Mouse (Mus musculus): ENCODE results near the gene Gadd45a.

The Gadd45a gene

DNA sequence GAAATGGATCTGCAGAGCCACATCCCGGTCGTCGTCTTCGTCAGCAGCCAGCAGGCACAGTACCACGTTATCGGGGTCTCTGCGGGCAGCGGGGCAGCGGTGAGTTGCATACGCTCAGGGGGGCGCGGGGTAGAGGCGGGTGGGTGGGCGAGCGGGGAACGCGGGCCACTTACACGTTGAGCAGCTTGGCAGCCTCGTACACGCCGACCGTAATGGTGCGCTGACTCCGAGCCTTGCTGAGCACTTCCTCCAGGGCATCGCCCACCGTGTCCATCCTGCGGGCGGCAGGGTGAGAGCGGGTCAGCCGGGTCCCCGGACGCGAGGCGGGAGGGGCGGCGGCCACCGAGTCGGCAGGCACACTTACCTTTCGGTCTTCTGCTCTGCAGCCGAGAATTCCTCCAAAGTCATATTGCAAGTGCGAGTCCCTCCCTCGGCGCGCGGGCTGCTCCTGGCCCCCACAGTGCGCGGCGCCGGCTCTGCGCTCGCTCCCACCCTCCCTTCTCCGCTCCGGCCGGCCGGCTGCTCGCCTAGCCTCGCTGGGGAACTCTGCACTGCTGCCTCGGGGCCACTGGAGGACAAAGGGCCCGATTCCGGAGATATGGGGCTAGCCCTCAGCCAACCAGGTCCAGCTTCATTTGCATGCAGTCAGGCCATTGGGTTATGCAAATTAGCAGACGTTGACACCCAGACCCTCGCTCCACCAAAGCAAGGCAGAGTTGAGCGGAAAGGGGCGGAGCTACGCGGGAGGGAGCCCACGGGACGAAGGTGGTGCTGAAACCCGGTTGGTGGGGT, at the start of gene Gadd45a:
Gadd45a (minus strand) TSS at position 621 of the 792 bp plus-strand sequence.
- peak; percentile 88 to 89 for DNase-seq (ENCODE audit: low spot score in 2 of 2)

DNA sequence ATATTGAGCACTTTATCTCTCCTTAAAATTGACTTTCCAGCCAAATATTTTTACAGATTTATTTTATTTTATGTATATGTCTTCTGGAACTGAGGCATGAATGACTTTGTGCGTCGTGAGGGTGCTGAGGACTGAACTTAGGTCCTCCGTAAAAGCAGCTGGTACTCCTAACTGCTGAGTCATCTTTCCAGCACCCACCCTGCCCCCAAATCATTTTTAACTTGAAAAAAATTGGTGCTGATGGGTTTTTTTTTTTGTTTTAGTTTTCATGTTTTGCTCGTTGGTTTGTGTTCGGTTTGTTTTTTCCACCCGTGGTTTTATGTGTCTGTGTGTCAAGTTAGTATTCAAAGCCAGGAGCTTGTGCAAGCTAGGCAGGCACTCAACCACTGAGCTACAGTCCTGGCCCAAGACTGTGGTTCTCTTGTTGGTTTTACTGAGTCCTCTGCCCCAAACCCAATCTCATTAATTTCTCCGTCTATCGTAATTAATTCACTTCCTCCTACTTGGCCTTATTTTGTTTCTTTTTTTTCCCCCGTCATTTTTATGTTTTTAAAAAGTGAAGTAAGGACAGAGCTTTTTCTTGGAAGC, 48.7 kb upstream of the Gadd45a start:
- DNase-seq (ENCODE audit: low spot score in 2 of 2) = no peak

DNA sequence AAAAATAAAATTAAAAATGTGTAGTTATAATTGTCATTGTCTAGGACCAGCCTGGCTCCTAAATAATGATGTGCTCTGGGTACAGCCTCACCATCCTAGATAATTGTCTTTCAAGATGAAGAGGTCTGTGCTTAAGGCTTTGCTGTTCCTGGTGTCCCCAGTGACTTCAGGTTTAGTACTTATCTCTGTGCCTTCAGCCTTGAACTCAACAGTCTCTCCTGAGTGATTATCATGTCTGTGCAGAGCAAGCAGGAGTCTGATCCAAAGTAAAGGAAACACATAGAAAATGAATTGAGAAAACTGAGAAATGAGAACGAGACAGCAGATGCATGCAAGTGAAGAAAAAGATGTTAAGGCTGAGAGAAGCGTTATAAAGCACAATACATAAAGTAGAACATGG, 47.2 kb upstream of the Gadd45a start:
- DNase-seq (ENCODE audit: low spot score in 2 of 2) = no peak

DNA sequence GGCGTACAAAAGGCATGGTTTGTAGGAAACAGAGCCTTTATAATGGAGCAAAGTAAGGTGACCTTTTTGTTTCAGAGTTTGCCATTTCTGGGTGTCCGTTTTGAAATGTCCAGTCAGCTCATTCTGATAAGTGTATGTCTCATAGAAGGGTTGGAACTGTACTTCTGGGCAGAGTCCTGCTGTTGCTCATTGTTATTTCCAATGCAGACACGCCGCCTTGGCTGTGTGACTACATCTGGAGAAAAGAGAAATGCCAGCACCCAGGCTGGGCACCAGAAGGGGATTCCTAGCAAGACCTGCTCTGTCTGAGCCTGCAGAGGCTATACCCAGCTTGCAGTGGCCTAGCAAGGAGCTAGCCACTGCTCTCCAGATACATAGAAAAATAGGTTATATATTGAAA, 43.9 kb upstream of the Gadd45a start:
- no peak for DNase-seq (ENCODE audit: low spot score in 2 of 2)

DNA sequence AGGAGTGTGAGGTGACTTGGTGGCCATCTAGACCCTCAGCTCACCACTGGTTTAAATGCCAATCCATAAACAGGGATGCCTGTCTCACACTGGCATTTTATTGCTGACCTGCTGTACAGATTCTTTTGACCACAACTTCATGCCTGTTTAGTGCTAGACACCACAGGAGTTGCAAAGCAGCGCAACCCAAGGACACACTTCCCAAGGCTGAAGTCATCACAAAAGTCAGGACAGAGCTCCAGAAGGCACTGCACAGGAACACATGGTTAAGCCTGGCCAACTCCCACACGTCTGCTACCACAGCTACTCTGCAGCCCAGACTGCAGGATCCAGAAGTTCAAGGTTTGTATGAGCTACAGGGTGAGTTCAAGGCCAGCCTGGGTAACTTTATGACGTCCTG, 40.8 kb upstream of the Gadd45a start:
- no peak for DNase-seq (ENCODE audit: low spot score in 2 of 2)

DNA sequence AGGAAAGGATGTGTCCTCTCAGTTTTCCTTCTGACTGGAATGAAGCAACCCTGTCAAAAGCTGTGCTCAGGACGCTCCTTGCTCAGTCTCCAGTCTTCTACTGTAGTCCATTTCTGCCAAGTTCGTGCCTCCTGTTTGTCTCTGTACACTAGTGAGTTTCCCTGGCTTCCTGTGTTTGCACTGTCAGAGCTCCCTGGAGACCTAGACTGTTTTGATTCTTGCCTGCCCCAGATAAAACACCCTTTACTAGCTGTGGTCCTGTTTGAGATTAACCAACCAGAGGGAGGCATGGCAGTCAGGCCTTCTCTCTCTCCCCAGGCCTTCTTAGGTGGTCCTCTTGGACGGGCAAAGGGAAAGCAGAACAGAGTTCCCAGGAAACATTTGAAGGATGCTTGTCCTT, 40.2 kb upstream of the Gadd45a start:
- no peak for DNase-seq (ENCODE audit: low spot score in 2 of 2)

DNA sequence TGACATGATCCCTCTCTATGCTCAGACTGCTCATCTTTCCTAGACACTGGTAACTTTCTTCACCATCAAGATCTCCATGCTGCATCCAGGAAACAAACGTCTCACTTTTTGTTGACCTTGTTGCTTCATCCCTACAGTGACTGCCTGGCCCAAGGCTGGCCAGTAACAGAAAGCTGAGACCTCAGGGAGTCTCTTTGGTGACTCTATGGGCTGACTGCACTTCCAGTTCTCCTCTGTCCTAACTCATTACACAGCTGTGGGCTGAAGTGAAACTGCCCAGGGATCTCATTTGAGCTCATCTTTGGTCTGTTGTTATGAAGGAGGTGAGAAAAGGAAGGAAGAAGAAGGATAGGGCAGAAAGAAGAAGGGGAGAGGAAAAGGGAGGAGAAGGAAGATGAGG, 39.1 kb upstream of the Gadd45a start:
- DNase-seq (ENCODE audit: low spot score in 2 of 2) = no peak

DNA sequence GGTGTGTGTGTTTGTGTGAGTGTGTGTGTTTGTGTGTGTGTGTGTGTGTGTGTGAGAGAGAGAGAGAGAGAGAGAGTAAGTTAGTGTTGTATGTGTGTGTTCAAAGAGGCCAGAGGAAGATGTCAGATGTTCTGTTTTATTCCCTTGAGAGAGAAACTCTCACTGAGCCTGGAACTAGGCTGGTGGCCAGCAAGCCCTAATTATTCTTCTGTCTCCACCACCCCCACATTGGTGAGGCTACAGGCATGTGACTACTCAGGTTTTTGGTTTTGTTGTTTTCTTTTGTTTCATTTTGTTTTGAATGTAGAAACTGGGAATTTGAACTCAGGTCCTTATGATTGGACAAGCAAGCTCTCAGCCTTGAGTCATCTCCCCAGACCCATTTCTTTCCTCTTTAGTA, 37.6 kb upstream of the Gadd45a start:
- DNase-seq (ENCODE audit: low spot score in 2 of 2) = no peak

DNA sequence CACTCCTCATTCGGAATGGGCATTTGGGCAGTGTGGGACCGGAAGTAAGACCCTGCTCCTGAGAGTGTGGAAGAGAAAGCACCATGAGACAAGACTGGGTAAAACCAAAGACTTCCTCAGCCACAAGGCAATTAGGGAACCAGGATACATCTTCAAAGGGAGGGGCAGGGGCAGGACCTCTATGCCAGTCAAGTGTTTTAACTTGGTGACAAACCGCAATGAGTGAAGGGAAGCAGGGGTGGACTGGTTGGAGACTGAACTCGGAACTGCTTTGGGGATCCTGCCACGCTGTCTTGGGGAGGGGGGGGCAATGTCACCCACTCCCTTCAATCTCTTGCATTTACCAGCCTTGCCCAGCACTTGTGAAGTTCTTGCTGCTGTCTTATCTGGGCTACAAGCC, 36.7 kb upstream of the Gadd45a start:
- no peak for DNase-seq (ENCODE audit: low spot score in 2 of 2)

DNA sequence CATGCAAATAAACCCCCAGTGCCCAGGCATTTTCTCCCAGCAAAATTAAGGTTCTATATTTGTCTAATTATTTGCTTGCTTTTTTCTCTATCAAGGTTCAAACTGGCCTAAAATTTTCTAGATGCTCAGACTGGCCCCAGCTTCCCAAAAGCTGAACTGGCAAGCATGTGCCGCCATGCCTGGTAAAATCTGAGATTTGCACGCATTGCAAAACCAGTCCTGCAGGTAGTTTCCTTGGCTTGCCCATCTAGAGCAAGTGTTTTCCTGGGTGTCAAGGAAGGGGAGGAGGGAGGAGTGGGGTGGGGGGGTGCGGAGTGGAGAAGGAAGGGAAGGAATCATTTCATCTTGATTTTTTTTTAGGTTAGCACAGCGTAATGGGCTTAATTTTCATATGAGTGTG, 36.2 kb upstream of the Gadd45a start:
- DNase-seq (ENCODE audit: low spot score in 2 of 2) = no peak

DNA sequence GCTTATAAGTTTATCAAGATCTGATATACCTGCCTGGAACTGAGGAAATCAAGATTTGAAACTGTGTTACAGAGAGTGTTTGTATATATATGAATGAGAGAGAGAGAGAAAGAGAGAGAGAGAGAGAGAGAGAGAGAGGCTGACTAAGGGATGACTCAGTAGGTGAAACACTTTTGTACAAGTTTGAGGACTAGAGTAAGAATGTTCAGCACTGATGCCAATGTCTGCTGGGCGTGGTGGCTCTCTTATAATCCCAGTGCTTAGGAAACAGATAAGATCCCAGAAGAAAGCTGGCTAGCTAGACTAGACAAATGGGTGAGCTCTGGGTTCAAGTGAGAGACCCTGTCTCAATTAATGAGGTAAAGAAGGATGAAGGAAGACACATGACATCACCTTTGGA, 34.4 kb upstream of the Gadd45a start:
- DNase-seq (ENCODE audit: low spot score in 2 of 2) = no peak

DNA sequence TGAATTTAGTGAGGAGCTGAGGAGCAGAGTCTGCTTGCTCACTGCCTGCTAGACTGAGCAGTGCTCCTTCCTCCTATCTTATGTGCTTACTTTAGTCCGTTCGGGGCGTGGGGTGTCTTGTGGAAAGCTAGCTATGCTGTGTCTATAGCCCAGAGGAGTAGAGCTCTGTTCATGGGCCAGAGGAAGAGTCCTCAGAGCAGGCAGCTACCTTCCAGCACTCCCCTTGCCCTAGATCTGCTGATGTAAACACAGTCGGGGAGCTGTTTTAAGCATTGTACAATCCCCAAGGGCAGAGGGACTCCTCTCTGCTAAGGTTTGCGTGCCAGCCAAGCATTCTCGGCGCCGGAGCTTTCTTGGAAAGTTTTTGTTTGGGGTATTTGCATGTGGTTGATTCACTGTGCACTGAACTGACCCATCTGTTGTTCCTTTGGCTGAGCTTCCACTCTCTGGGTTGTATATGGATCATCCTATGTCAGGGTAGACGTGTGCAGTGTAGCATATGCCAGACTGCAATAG, 32.6 kb upstream of the Gadd45a start:
- DNase-seq (ENCODE audit: low spot score in 2 of 2) = no peak

DNA sequence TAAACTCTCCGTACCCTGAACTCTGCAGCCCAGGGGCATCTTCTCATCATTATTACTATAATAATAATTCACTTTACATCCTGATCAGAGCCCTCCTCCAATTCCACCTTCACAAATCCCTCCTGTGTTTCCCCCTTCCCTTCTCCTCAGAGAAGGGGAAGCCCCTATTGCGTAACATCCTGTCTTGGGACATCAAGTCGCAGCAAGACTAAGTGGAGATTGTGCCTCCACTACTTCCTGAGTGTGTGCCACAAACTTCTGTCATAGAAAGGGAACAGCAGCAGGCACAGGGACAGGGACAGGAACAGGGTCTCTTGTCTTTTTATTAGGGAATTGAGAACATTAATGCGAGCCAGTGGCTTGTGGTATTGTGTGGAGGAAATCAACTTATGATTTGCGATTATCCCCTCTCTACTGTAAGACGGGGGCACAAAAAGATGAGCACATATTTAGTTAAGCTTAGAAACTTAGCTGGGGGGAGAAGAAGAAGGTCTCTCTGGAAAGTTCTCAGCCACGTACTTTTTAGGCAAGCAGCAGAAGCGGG, 32.0 kb upstream of the Gadd45a start:
- no peak for DNase-seq (ENCODE audit: low spot score in 2 of 2)

DNA sequence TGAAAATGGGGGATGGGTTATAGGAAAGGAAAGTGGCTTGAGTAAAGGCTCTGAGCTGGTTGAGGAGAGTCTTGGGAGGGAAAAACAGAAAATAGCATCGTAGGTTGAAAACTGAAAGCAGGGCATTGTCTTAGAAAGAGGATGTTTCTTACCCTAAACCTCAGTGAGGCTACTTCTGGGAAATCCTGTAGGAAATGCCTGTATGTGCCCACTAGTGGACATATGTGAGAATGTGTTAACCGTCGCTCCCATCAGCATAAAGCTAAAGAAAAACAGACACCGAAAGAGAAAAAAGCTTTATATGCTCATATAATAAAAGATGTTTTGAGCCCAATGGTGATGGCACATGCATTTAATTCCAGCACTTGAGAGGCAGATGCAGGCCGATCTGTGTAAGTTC, 22.8 kb upstream of the Gadd45a start:
- DNase-seq (ENCODE audit: low spot score in 2 of 2) = no peak

DNA sequence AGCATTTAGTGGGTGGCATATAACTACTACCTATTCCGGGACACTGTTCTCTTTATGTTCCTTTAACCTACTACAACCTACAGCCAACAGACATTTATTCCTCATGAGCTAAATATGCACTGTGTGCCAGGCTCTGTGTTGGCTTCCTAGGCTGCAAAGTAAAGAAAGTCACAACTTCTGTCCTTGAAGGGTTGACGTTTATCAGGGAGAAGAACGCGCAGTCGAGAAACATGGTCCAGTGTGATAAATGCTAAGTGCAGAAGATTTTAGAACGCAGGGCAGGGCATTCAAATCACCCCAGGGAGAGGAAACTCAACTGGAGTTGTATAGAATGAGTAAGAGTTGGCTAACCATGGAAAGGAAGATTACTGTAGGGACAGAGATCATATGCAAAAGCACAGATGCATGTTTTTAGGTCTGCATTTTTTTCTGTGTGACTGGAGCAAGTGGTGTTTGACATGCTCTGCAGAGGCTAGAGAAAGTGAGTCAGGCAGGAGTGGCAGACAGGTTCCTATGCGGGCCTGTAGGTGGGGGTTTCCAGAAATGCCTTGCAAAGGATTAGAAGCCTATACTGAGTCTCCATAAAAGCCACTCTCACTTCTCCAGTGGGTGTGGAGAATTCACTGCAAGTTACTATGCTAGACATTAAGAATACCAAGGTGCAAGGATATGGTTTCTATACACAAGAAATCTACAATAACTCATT, 20.9 kb upstream of the Gadd45a start:
- no peak for DNase-seq (ENCODE audit: low spot score in 2 of 2)

DNA sequence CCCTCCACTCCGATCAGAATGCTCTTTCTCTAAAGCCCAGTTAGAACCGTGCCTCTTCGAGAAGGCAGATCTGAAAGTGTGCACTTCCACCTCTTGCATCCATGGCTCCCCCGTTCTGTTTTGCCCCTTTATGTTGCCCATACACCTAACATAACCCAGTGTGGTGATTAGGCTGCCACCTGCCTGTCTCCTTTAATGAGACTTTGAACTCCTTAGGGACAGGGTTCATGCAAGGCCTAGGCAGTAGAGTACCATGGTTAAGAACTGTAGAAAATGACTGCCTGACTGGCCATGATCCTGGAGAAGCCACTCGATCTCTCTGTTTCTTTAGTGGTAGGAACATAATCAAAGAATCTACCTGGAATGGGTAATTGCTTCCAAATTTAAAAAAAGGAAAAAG, 20.3 kb upstream of the Gadd45a start:
- DNase-seq (ENCODE audit: low spot score in 2 of 2) = no peak

DNA sequence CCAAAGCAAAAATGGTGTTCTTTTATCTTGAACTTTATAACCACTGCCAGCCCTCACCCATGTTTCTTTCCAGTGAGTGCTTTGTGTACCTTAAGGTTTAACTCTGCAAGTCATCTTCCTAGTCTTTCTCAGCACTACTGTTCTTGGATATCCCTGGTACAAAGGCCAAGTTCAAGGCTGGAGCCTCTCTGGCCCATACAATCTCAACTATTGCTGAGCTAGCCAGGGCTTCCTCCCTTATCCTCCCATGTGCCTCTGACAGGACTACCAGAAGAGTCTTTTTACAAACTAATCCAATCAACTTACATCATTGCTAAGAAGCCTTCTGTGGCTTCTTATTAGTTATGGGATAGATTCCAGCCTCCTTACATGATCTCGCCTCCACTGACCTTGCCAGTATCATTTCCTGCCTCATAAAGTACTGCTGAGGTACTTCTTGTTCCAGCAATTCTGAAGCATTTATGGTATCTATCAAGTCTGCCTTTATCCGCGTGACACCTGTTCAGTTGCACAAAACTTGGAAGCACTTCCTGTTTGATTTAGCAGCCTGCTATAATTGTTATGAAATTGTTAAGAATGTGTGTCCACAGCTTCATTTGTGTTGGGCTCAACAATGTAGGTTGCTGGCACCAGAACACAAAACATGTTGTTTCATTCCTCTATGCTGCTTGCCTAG, 19.8 kb upstream of the Gadd45a start:
- no peak for DNase-seq (ENCODE audit: low spot score in 2 of 2)

DNA sequence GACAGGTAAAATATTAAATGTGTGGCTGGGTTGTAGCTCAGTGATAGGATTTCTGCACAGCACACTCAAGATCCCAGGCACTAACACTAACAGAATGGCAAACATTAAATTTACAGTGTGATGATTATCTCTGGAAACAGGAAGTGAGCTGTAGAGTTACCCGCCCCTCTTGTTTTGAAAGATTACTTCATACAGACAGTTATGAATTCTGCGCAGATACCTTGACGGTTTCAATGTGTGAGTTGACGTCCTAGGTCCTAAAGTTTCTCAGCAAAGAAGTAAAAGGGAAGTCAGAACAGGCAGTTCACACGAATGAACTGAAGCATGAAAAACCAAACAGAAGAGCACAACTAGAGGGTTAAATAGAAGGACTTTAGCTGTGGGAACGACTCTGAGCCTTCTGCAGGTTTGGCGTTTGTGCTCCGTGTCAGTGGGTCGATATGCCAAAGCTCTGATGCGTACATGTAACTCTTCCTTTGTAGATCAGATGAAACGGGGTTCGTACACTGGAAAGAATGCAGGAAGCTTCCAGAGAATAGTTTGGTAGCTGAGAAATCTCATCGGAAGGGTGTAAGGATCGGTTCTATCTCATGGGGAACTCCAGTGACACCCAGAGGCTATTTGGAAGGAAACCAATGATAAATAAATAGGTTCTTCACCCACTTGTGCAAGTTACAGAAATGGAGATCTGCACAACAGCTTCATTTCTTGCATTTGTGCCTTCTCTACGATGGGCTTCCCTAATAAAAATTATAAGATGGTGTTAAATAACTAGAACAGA, 19.0 kb upstream of the Gadd45a start:
- no peak for DNase-seq (ENCODE audit: low spot score in 2 of 2)

DNA sequence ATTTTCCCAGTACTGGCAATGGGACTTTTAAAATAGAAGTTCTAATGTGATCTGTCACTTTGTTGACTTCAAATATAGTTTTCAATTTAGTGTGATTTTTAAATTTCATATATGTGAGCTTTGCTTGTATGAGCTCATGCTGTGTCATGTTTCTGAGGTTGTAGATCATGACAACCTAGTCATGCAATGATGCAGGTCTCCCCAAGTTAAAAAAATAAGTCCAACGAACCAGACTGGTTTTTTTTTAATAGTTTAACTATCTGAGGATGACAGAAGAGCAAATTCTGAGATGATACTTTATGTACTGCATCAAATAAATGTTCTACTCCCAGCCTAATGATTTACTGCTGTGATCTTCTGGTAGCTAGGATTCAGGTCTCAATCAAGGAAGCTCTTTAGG, 12.8 kb upstream of the Gadd45a start:
- no peak for DNase-seq (ENCODE audit: low spot score in 2 of 2)

DNA sequence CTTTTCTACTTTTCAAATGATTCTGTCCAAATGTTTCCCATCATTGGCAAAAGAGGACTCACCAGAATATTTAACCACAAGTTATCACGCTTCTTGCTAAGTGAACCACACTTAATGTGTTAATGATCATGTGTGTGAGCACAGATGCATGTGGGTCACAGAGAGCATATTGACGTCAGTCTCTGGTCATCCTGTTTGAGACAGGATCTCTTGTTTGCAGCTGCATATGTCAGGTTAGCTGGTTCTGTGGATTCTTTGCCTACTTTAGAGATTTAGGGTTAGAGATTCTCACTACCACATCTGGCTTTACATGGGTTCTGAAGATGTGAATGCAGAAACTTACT, 12.4 kb upstream of the Gadd45a start:
- DNase-seq (ENCODE audit: low spot score in 2 of 2) = no peak
